Mouse (Mus musculus) heart, embryonic 12.5 days (tissue): ENCODE data around the gene Pold4. TPM values are rescaled to one million over a fixed set of nuclear protein-coding genes. Genes with fewer than 3 reads are reported as not detected.

Experiments used
- ATAC-seq: fragments of 200-750 bp; cut with Nextera tagmentation; 2 replicates; pipeline ENCODE4 v1.8.0; 2017; ENCODE audit warnings: moderate TSS enrichment, moderate library complexity; ENCODE audit not compliant: insufficient number of reproducible peaks, low FRiP score
- H3K27ac ChIP-seq: fragments of 300-500 bp; sonication (generic); 2 replicates; pipeline ENCODE4 v1.5.1; 2016; ENCODE audit warnings: mild to moderate bottlenecking, moderate library complexity; ENCODE audit not compliant: poor library complexity, severe bottlenecking
- H3K27me3 ChIP-seq: fragments of 300-500 bp; sonication (generic); replicated peaks from 2 replicates; pipeline ENCODE4 v1.6.1; 2016; ENCODE audit warnings: mild to moderate bottlenecking, moderate library complexity
- H3K36me3 ChIP-seq: fragments of 300-500 bp; sonication (generic); 2 replicates; pipeline ENCODE4 v1.6.1; 2016; ENCODE audit warnings: mild to moderate bottlenecking, moderate library complexity
- H3K4me1 ChIP-seq: fragments of 300-500 bp; sonication (generic); replicated peaks from 2 replicates; pipeline ENCODE4 v1.6.1; 2016; ENCODE audit warnings: mild to moderate bottlenecking
- H3K4me2 ChIP-seq: fragments of 300-500 bp; sonication (generic); 2 replicates; pipeline ENCODE4 v1.6.1; 2016; ENCODE audit warnings: mild to moderate bottlenecking, moderate library complexity
- H3K4me3 ChIP-seq: fragments of 300-500 bp; sonication (generic); 2 replicates; pipeline ENCODE4 v1.5.1; 2016; ENCODE audit warnings: mild to moderate bottlenecking
- H3K9ac ChIP-seq: fragments of 300-500 bp; sonication (generic); 2 replicates; pipeline ENCODE4 v1.6.1; 2016; ENCODE audit warnings: mild to moderate bottlenecking, moderate library complexity
- H3K9me3 ChIP-seq: fragments of 300-500 bp; sonication (generic); replicated peaks from 2 replicates; pipeline ENCODE4 v1.6.1; 2016; ENCODE audit warnings: mild to moderate bottlenecking, moderate library complexity
- WGBS: fragments of 180-500 bp; shearing (Covaris S2); methylation state at CpG from one replicate; pipeline ENCODE4 v1.1.7; 2016; 5-methylcytosine and 5-hydroxymethylcytosine counted together
- polyA plus RNA-seq: library from polyadenylated mRNA; unstranded; fragments of >200 nt; fragmentation: Nextera tagmentation; extraction: Ambion mirVana; gene quantifications from 2 replicates; pipeline ENCODE4 v1.2.1, GENCODE M21; 2016

Gene Pold4
- polyA plus RNA-seq: 16.6 and 19.4 TPM in 2 replicates

- Histone ChIP-seq H3K36me3 (no peaks in the 10 kb centered on the region), H3K27me3 (peaks cover 45% of the 10 kb centered on the region), H3K4me1 (peaks cover 20% of the 10 kb centered on the region), H3K9me3 (no peaks in the 10 kb centered on the region), H3K4me2 (peak within 1 kb of the TSS; percentile 82), H3K27ac (peak within 1 kb of the TSS; percentile 87), H3K9ac (peak within 1 kb of the TSS; percentile 80), H3K4me3 (peak within 1 kb of the TSS; percentile 73)
- peak; percentile 91 for ATAC-seq
- WGBS: 9% methylated on average over 26 of the region's 26 CpGs
Measured at GRCm38 (mm10) chr19:4231253-4232185, at the start of gene Pold4. TSS of gene Pold4 (plus strand) at chr19:4231899.

- no peak for ATAC-seq
- 76% methylated on average over 2 of the region's 2 CpGs for WGBS
Measured at GRCm38 (mm10) chr19:4183689-4184088, 48.0 kb upstream of the Pold4 start.

DNA sequence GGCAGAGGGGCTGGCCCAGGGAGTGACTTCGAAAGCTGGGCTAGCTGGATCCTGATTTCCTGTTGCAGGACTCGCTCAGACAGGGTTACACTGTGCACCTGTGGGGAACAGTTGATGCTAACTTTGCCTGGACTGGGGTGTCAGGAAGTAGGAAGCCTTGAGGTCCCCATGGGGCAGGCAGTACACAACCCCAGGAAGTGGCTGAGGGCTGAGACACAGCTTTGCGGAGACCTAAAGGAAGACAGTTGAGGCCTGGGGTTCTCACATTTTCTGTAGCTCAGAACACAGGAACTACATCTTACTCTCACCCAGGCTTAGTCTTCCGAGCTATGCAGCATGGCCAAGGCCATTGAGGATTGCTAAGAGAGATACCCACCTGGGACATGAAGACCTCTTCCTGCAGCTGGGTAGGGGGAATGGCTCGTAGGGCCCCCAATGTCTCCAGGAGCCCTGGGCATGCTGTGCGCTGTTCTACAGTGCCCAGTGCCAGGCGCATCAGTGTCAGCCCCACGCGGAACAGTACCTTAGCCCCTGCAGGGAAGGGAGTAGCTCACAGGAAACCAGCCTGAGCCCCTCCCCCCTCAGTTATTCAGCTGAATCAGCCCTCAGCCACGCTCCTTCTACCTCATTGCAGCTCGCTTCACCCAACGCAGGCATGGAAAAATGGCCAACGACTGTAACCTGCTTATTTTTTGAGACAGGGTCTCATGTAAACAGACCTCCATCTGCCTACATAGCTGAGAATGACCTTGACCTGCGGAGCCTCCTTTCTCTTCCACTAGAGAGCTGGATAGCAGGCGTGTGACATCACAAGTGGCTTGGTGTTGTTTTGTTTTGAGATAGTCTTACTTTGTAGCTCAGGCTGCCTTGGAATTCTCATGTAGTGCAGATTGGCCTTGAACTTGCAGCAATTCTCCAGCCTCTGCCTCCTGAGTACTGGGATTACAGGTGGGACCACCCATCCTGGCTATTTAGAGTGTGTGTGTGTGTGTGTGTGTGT, 46.4 kb upstream of the Pold4 start:
- H3K9me3 ChIP-seq: no peaks in the 10 kb centered on the region
- H3K36me3 ChIP-seq: no peaks in the 10 kb centered on the region
- no peaks in the 10 kb centered on the region for H3K27me3 ChIP-seq
- 0 out of 2 replicates have a peak overlapping the region, but pooled peaks have one; percentile 28 for H3K27ac ChIP-seq
- peak; percentile 33; the same call in 1 of the 2 replicates for ATAC-seq
- WGBS: 42% methylated on average over 15 of the region's 15 CpGs
- H3K9ac ChIP-seq: 0 out of 2 replicates have a peak overlapping the region, but pooled peaks have one; percentile 2
- H3K4me2 ChIP-seq: peak overlapping the region; percentile 12; the same call in 1 of the 2 replicates
- peaks cover 37% of the 10 kb centered on the region for H3K4me1 ChIP-seq
- H3K4me3 ChIP-seq: no peak overlapping the region

More at GRCm38 (mm10) chr19:4183689-4184088, 48.0 kb upstream of the Pold4 start:
- H3K9ac ChIP-seq: no peak overlapping the region
- H3K4me3 ChIP-seq: no peak overlapping the region
- H3K36me3 ChIP-seq: no peaks in the 10 kb centered on the region
- H3K9me3 ChIP-seq: no peaks in the 10 kb centered on the region
- H3K4me1 ChIP-seq: peaks cover 37% of the 10 kb centered on the region
- 0 out of 2 replicates have a peak, but pooled peaks cover 2% of the 10 kb centered on the region for H3K27me3 ChIP-seq
- H3K27ac ChIP-seq: no peak overlapping the region
- no peak overlapping the region for H3K4me2 ChIP-seq

DNA sequence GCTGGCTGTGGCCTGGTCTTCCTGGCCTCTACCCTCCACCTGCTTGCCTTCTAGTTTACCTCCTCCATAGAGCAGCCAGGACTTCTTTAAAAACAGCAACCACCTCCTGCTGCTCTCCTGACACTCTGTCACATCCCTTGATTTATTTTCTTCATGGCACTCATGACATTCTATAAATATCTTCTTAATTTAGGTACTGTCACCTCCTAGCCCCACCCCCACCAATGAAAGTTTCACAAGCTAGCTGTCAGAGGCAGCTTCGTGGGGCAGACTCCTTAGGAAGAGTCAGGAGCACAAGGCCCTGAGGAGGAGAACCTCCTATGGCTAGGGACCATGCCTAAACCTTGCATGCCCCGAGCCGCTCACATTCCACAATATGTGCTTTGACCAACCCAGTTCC, 44.4 kb upstream of the Pold4 start:
- Histone ChIP-seq H3K4me1 (peaks cover 48% of the 10 kb centered on the region), H3K36me3 (no peaks in the 10 kb centered on the region), H3K9me3 (no peaks in the 10 kb centered on the region), H3K27ac (no peak overlapping the region), H3K4me3 (no peak overlapping the region), H3K4me2 (no peak overlapping the region), H3K27me3 (no peaks in the 10 kb centered on the region), H3K9ac (peak overlapping the region; percentile 28; the same call in 1 of the 2 replicates)
- no peak for ATAC-seq
- WGBS: 60% methylated on average over 3 of the region's 3 CpGs

GRCm38 (mm10) chr19:4189051-4189620, 42.6 kb upstream of the Pold4 start:
- H3K9ac ChIP-seq: no peak overlapping the region
- H3K4me2 ChIP-seq: no peak overlapping the region
- 86% methylated on average over 12 of the region's 12 CpGs for WGBS
- H3K9me3 ChIP-seq: no peaks in the 10 kb centered on the region
- no peaks in the 10 kb centered on the region for H3K27me3 ChIP-seq
- peaks cover 11% of the 10 kb centered on the region for H3K36me3 ChIP-seq
- H3K4me1 ChIP-seq: peaks cover 62% of the 10 kb centered on the region
- no peak overlapping the region for H3K27ac ChIP-seq
- H3K4me3 ChIP-seq: no peak overlapping the region
- ATAC-seq: no peak

GRCm38 (mm10) chr19:4190831-4191334, 40.8 kb upstream of the Pold4 start, which contains the start of gene Tbc1d10c:
TSS of gene Tbc1d10c (minus strand) at chr19:4191284.
- no peaks in the 10 kb centered on the region for H3K9me3 ChIP-seq
- peak within 1 kb of the TSS; percentile 88 for H3K27ac ChIP-seq
- no peak for ATAC-seq
- H3K4me2 ChIP-seq: peak within 1 kb of the TSS; percentile 86
- peak within 1 kb of the TSS; percentile 74 for H3K4me3 ChIP-seq
- WGBS: 52% methylated on average over 4 of the region's 4 CpGs
- no peaks in the 10 kb centered on the region for H3K27me3 ChIP-seq
- peaks cover 51% of the 10 kb centered on the region for H3K4me1 ChIP-seq
- peak within 1 kb of the TSS; percentile 92 for H3K9ac ChIP-seq
- peaks cover 28% of the 10 kb centered on the region for H3K36me3 ChIP-seq

GRCm38 (mm10) chr19:4191528-4192250, 40.0 kb upstream of the Pold4 start, which contains the start of gene Ppp1ca:
TSS of gene Ppp1ca (plus strand) at chr19:4192065.
- Histone ChIP-seq H3K36me3 (peaks cover 36% of the 10 kb centered on the region), H3K27ac (peak within 1 kb of the TSS; percentile 88), H3K9me3 (no peaks in the 10 kb centered on the region), H3K4me2 (peak within 1 kb of the TSS; percentile 86), H3K27me3 (no peaks in the 10 kb centered on the region), H3K4me1 (peaks cover 53% of the 10 kb centered on the region), H3K9ac (peak within 1 kb of the TSS; percentile 92), H3K4me3 (peak within 1 kb of the TSS; percentile 74)
- peak; percentile 93 for ATAC-seq
- WGBS: 6% methylated on average over 36 of the region's 47 CpGs

- no peaks in the 10 kb centered on the region for H3K9me3 ChIP-seq
- under 1% methylated on average over 51 of the region's 52 CpGs for WGBS
- H3K4me3 ChIP-seq: peak overlapping the region; percentile 74
- peak overlapping the region; percentile 92 for H3K9ac ChIP-seq
- peaks cover 44% of the 10 kb centered on the region for H3K36me3 ChIP-seq
- peak overlapping the region; percentile 88 for H3K27ac ChIP-seq
- ATAC-seq: peak; percentile 69
- H3K4me2 ChIP-seq: peak overlapping the region; percentile 86
- H3K4me1 ChIP-seq: peaks cover 50% of the 10 kb centered on the region
- H3K27me3 ChIP-seq: no peaks in the 10 kb centered on the region
Measured at GRCm38 (mm10) chr19:4192251-4192985, 39.3 kb upstream of the Pold4 start.

DNA sequence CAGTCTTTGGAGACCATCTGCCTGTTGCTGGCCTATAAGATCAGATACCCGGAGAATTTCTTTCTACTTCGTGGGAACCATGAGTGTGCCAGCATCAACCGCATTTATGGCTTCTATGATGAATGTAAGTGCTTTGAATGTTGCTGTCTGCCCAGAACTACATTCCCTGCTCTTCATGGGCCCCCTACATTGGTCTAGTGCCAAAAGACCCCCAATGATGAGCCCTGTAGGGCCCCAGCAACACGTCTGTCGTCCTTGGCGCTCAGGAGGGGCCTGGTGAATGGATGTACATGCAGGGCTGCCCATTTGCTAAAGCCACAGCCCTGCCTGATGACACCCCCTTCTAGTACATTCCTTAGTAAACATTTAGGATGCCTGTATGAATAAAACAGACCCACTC, 38.6 kb upstream of the Pold4 start:
- H3K4me1 ChIP-seq: peaks cover 43% of the 10 kb centered on the region
- H3K36me3 ChIP-seq: peaks cover 50% of the 10 kb centered on the region
- H3K27ac ChIP-seq: peak overlapping the region; percentile 88; the same call in 1 of the 2 replicates

More for the DNA sequence above, 38.6 kb upstream of the Pold4 start:
- H3K9me3 ChIP-seq: no peaks in the 10 kb centered on the region
- no peak for ATAC-seq
- peak overlapping the region; percentile 86 for H3K4me2 ChIP-seq
- 54% methylated on average over 6 of the region's 6 CpGs for WGBS
- H3K9ac ChIP-seq: peak overlapping the region; percentile 92
- H3K27me3 ChIP-seq: no peaks in the 10 kb centered on the region
- peak overlapping the region; percentile 74 for H3K4me3 ChIP-seq
